Comparison of ENCODE assay signal across 8 mouse cellular contexts in genomic region chr9:21955225-21955569, GRCm38 (mm10). TPM values are rescaled to one million over a fixed set of nuclear protein-coding genes. Genes with fewer than 3 reads are reported as not detected.
DNase-seq lines count a peak whose midpoint lies in the region; ATAC-seq and TF ChIP-seq lines count a peak whose summit lies in the region.

No protein-coding gene starts in this region.

- peak; percentile 61 for ATAC-seq in forebrain, embryonic 14.5 days
- peak; percentile 69 for ATAC-seq in liver, embryonic 14.5 days (ENCODE audit: insufficient read depth)

- TF ChIP-seq EP300 in heart, adult 2 months (IDR thresholded peaks at IDR 0.05; ENCODE audit: insufficient read depth, low read depth, low read length), result 0 out of 2 replicates have a peak, but pooled peaks have one; percentile 46
- TF ChIP-seq EP300 in liver, embryonic 14.5 days (IDR thresholded peaks at IDR 0.05; ENCODE audit: low read depth), result no peak

- peak overlapping the region; percentile 59 for H3K4me2 ChIP-seq in forebrain, embryonic 14.5 days (ENCODE audit: low read length)
- H3K4me2 ChIP-seq in liver, embryonic 14.5 days (ENCODE audit: low read depth), result peak overlapping the region; percentile 73

- intact Hi-C loops in heart, adult 2 months (cut with DNase I), result loop anchor here (2.0 kb wide), 2 partner anchors 30 to 48 kb away; partner anchors contain the start of genes Ccdc151 and Prkcsh
- intact Hi-C loops in heart, postnatal 14 days (cut with DNase I), result no loop called here

- no peaks in the 10 kb centered on the region for H3K79me2 ChIP-seq in heart, adult 2 months (replicated peaks; ENCODE audit: control insufficient read depth, insufficient read depth, low read length)

- H3K4me3 ChIP-seq in heart, adult 2 months, result peak overlapping the region; percentile 87
- H3K4me3 ChIP-seq in E14TG2a.4 (replicated peaks; ENCODE audit: low read length), result peak overlapping the region; percentile 89
- peak overlapping the region; percentile 63 for H3K4me3 ChIP-seq in forebrain, embryonic 14.5 days (ENCODE audit: low read depth, low read length)
- peak overlapping the region; percentile 74 to 81 for H3K4me3 ChIP-seq in liver, embryonic 14.5 days (ENCODE audit: insufficient read depth in 1 of 2, low read depth in 2 of 2, low read length in 2 of 2)

- no peaks in the 10 kb centered on the region for H3K4me1 ChIP-seq in heart, adult 2 months (ENCODE audit: control insufficient read depth, insufficient read depth, low read length)
- H3K4me1 ChIP-seq in E14TG2a.4 (replicated peaks; ENCODE audit: low read depth, low read length), result peaks cover 40% of the 10 kb centered on the region
- H3K4me1 ChIP-seq in forebrain, embryonic 14.5 days (ENCODE audit: control insufficient read depth, insufficient read depth, low read length), result peaks cover 8% of the 10 kb centered on the region
- H3K4me1 ChIP-seq in liver, embryonic 14.5 days (replicated peaks; ENCODE audit: control insufficient read depth in 2 of 2, insufficient read depth in 2 of 2, low read length in 1 of 2), result peaks cover 8 to 11% of the 10 kb centered on the region in 2 experiments

- H3K27me3 ChIP-seq in heart, adult 2 months (ENCODE audit: control insufficient read depth, insufficient read depth, low read length), result no peaks in the 10 kb centered on the region
- H3K27me3 ChIP-seq in E14TG2a.4 (ENCODE audit: insufficient read depth, low read length), result peaks cover 13% of the 10 kb centered on the region
- H3K27me3 ChIP-seq in forebrain, embryonic 14.5 days (replicated peaks; ENCODE audit: control insufficient read depth, insufficient read depth, low read length), result peaks cover 11% of the 10 kb centered on the region
- no peaks in the 10 kb centered on the region for H3K27me3 ChIP-seq in liver, embryonic 14.5 days (ENCODE audit: control insufficient read depth, insufficient read depth, low read length)

- no peak for DNase-seq in heart, adult 2 months
- no peak for DNase-seq in heart, postnatal 14 days
- no peak for DNase-seq in forebrain, embryonic 14.5 days (ENCODE audit: low spot score)
- no peak for DNase-seq in liver, embryonic 14.5 days (ENCODE audit: low read depth in 3 of 3, low spot score in 3 of 3)
- no peak for DNase-seq in ovary, postnatal 10 days (ENCODE audit: low spot score)
- no peak for DNase-seq in embryo, embryonic 9.5 days (ENCODE audit: extremely low spot score)
- no peak for DNase-seq in testis, postnatal 10 days (ENCODE audit: low spot score)

- no peak for TF ChIP-seq POLR2A in heart, adult 2 months (IDR thresholded peaks at IDR 0.05; ENCODE audit: insufficient read depth, low read depth, low read length)

- H3K36me3 ChIP-seq in heart, adult 2 months (ENCODE audit: control insufficient read depth, insufficient read depth, low read length), result no peaks in the 10 kb centered on the region
- peaks cover 31% of the 10 kb centered on the region for H3K36me3 ChIP-seq in E14TG2a.4 (ENCODE audit: insufficient read depth, low read length)
- no peaks in the 10 kb centered on the region; the same call in 1 of the 2 replicates for H3K36me3 ChIP-seq in forebrain, embryonic 14.5 days (ENCODE audit: control insufficient read depth, insufficient read depth, low read length)
- H3K36me3 ChIP-seq in liver, embryonic 14.5 days (replicated peaks; ENCODE audit: control insufficient read depth, insufficient read depth, low read depth), result peaks cover 26% of the 10 kb centered on the region

- WGBS in heart, adult 2 months, result 2% methylated on average over 18 of the region's 18 CpGs
- 2% methylated on average over 18 of the region's 18 CpGs for WGBS in forebrain, embryonic 14.5 days
- 2% methylated on average over 18 of the region's 18 CpGs for WGBS in liver, embryonic 14.5 days (ENCODE audit: insufficient replicate concordance)

- TF ChIP-seq CTCF in heart, adult 2 months (IDR thresholded peaks at IDR 0.05), result peak; percentile 55
- 0 out of 2 replicates have a peak, but pooled peaks have one; percentile 1 for TF ChIP-seq CTCF in E14TG2a.4 (conservative IDR thresholded peaks at IDR 0.05; ENCODE audit: low read length)
- TF ChIP-seq CTCF in liver, embryonic 14.5 days (IDR thresholded peaks at IDR 0.05; ENCODE audit: low read depth), result peak; percentile 65

- H3K9me3 ChIP-seq in E14TG2a.4 (ENCODE audit: low read length), result 0 out of 2 replicates have a peak, but pooled peaks cover 4% of the 10 kb centered on the region
- H3K9me3 ChIP-seq in forebrain, embryonic 14.5 days (replicated peaks; ENCODE audit: control insufficient read depth, low read length), result no peaks in the 10 kb centered on the region
- no peaks in the 10 kb centered on the region for H3K9me3 ChIP-seq in liver, embryonic 14.5 days (ENCODE audit: control insufficient read depth, low read length)

- peak overlapping the region; percentile 98 for H3K27ac ChIP-seq in heart, adult 2 months
- H3K27ac ChIP-seq in forebrain, embryonic 14.5 days (ENCODE audit: low read depth, low read length), result peak overlapping the region; percentile 93; the same call in 1 of the 2 replicates
- H3K27ac ChIP-seq in liver, embryonic 14.5 days, result peak overlapping the region; percentile 48

- peak overlapping the region; percentile 35; the same call in 1 of the 2 replicates for H3K9ac ChIP-seq in heart, adult 2 months (ENCODE audit: low read depth, low read length)
- peak overlapping the region; percentile 50; the same call in 1 of the 2 replicates for H3K9ac ChIP-seq in forebrain, embryonic 14.5 days (ENCODE audit: low read length)
- peak overlapping the region; percentile 40; the same call in 1 of the 2 replicates for H3K9ac ChIP-seq in liver, embryonic 14.5 days (replicated peaks)

RNA-seq across cellular contexts. Expression of gene Swsap1, which starts 0.4 kb away (rescaled TPM):
- 1 to 10 TPM; 6.5 to 7.4 TPM for total RNA-seq in heart, adult 2 months (2021)
- polyA plus RNA-seq in heart, adult 2 months (2012; rRNA removed), result 4.6 and 6.2 TPM in 2 replicates
- total RNA-seq in heart, postnatal 14 days (2021), result 1 to 10 TPM; 6.1 to 7.0 TPM
- polyA plus RNA-seq in forebrain, embryonic 14.5 days (2014; fragmentation: Nextera tagmentation; extraction: Ambion mirVana), result 19.8 and 23.6 TPM in 2 replicates
- polyA plus RNA-seq in liver, embryonic 14.5 days (2012; rRNA removed), result 1.4 TPM in 2 replicates
- 3.5 and 3.6 TPM in 2 replicates for polyA plus RNA-seq in liver, embryonic 14.5 days (2014; fragmentation: Nextera tagmentation; extraction: Ambion mirVana)

RNA-seq across cellular contexts. Expression of gene Epor, which starts 8.1 kb away (rescaled TPM):
- total RNA-seq in heart, adult 2 months (2021), result 1 to 10 TPM; 1.1 to 1.4 TPM
- polyA plus RNA-seq in heart, adult 2 months (2012; rRNA removed), result 2.1 and 2.5 TPM in 2 replicates
- total RNA-seq in heart, postnatal 14 days (2021), result 1 to 10 TPM; 1.6 to 2.5 TPM
- polyA plus RNA-seq in forebrain, embryonic 14.5 days (2014; fragmentation: Nextera tagmentation; extraction: Ambion mirVana), result 1.3 and 2.2 TPM in 2 replicates
- 146 and 180 TPM in 2 replicates for polyA plus RNA-seq in liver, embryonic 14.5 days (2012; rRNA removed)
- polyA plus RNA-seq in liver, embryonic 14.5 days (2014; fragmentation: Nextera tagmentation; extraction: Ambion mirVana), result 82.6 and 96.5 TPM in 2 replicates

RNA-seq across cellular contexts. Expression of gene Plppr2, which starts 18.4 kb away (rescaled TPM):
- 1 to 10 TPM; 2.5 to 2.6 TPM for total RNA-seq in heart, adult 2 months (2021)
- polyA plus RNA-seq in heart, adult 2 months (2012; rRNA removed), result 5.3 and 7.5 TPM in 2 replicates
- 1 to 10 TPM; 1.8 to 2.0 TPM for total RNA-seq in heart, postnatal 14 days (2021)
- polyA plus RNA-seq in forebrain, embryonic 14.5 days (2014; fragmentation: Nextera tagmentation; extraction: Ambion mirVana), result 47.3 and 66.7 TPM in 2 replicates
- 2.6 and 3.9 TPM in 2 replicates for polyA plus RNA-seq in liver, embryonic 14.5 days (2012; rRNA removed)
- polyA plus RNA-seq in liver, embryonic 14.5 days (2014; fragmentation: Nextera tagmentation; extraction: Ambion mirVana), result 0.99 and 1.3 TPM in 2 replicates

RNA-seq across cellular contexts. Expression of gene Tmem205, which starts 27.8 kb away (rescaled TPM):
- total RNA-seq in heart, adult 2 months (2021), result 10 to 100 TPM; 65.5 to 71.8 TPM
- polyA plus RNA-seq in heart, adult 2 months (2012; rRNA removed), result 96.1 and 129 TPM in 2 replicates
- 10 to 100 TPM; 22.7 to 27.6 TPM for total RNA-seq in heart, postnatal 14 days (2021)
- 49.3 and 66.0 TPM in 2 replicates for polyA plus RNA-seq in forebrain, embryonic 14.5 days (2014; fragmentation: Nextera tagmentation; extraction: Ambion mirVana)
- polyA plus RNA-seq in liver, embryonic 14.5 days (2012; rRNA removed), result 37.5 and 61.5 TPM in 2 replicates
- polyA plus RNA-seq in liver, embryonic 14.5 days (2014; fragmentation: Nextera tagmentation; extraction: Ambion mirVana), result 106 and 110 TPM in 2 replicates

RNA-seq across cellular contexts. Expression of gene Ccdc159, which starts 27.9 kb away (rescaled TPM):
- total RNA-seq in heart, adult 2 months (2021), result 1 to 10 TPM; 3.0 to 3.4 TPM
- 4.9 and 6.6 TPM in 2 replicates for polyA plus RNA-seq in heart, adult 2 months (2012; rRNA removed)
- 1 to 10 TPM; 1.1 to 1.6 TPM for total RNA-seq in heart, postnatal 14 days (2021)
- polyA plus RNA-seq in forebrain, embryonic 14.5 days (2014; fragmentation: Nextera tagmentation; extraction: Ambion mirVana), result 3.5 and 5.3 TPM in 2 replicates
- 1.2 and 1.4 TPM in 2 replicates for polyA plus RNA-seq in liver, embryonic 14.5 days (2012; rRNA removed)
- polyA plus RNA-seq in liver, embryonic 14.5 days (2014; fragmentation: Nextera tagmentation; extraction: Ambion mirVana), result 0.52 and 0.58 TPM in 2 replicates

Comparison
In these comparisons a context has a peak if more than half of its experiments do, and no peak if none do; other contexts are left out.
1. H3K27ac ChIP-seq: peak in every context shown above with its lines; median percentile 98 in heart, adult 2 months; 93 in forebrain, embryonic 14.5 days; 48 in liver, embryonic 14.5 days.
2. CTCF ChIP-seq: peak in every context shown above with its lines; median percentile 65 in liver, embryonic 14.5 days; 55 in heart, adult 2 months; 1 in E14TG2a.4.
3. RNA of gene Epor, which starts 8.1 kb away (polyA plus RNA-seq): 82.6 to 180 TPM in liver, embryonic 14.5 days; 2.1 to 2.5 TPM in heart, adult 2 months and 1.3 to 2.2 TPM in forebrain, embryonic 14.5 days; every median in the first group is over 10 times any median in the second.
4. Peak in every context shown above with its lines, with median percentiles within 50 percentile points of each other: H3K4me3 ChIP-seq and H3K9ac ChIP-seq.